Mouse (Mus musculus): ENCODE data around the gene Xndc1.

DNA sequence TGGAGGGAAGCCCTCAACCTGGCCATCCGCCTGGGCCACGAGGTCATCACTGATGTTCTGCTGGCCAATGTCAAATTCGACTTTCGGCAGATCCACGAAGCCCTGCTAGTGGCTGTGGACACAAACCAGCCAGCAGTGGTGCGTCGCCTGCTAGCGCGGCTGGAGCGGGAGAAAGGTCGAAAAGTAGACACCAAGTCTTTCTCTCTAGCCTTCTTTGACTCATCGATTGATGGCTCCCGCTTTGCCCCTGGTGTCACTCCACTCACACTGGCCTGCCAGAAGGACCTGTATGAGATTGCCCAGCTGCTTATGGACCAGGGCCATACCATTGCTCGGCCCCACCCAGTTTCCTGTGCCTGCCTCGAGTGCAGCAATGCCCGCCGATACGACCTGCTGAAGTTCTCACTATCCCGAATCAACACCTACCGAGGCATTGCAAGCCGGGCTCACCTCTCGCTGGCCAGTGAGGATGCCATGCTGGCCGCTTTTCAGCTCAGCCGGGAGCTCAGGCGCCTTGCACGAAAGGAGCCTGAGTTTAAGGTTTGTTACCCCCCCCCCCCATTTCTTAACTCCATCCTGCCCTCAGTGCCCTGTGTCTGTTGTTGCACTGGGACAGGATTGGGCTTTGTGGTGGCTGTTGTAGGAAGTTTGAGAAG is 18.9 kb downstream of the Xndc1 start:
- TF ChIP-seq POLR2A (IDR thresholded peaks at IDR 0.05; ENCODE audit: borderline replicate concordance, low read depth, low read length) (no peak), CTCF (IDR thresholded peaks at IDR 0.05; ENCODE audit: low read depth, low read length) (no peak)
